Mouse (Mus musculus): ENCODE data around the gene Chrna1.
A peak's percentile ranks its signal among the peaks of the same experiment; 100 is the strongest.
"Not testable (repeated sequence)": the region's sequence is repeated elsewhere in the genome, so short reads cannot be mapped to it uniquely, and the experiment has no call there.

Chrna1 gene

GRCm38 (mm10) chr2:73557956-73558355 lies 22.2 kb downstream of the Chrna1 start:
- no peak for DNase-seq (ENCODE audit: low spot score)

GRCm38 (mm10) chr2:73557061-73557460 lies 23.1 kb downstream of the Chrna1 start:
- not testable (repeated sequence) for DNase-seq (ENCODE audit: low spot score)

GRCm38 (mm10) chr2:73554389-73554788 lies 25.7 kb downstream of the Chrna1 start:
- no peak for DNase-seq (ENCODE audit: low spot score)

- DNase-seq (ENCODE audit: low spot score): no peak
Measured at GRCm38 (mm10) chr2:73552926-73553325, 27.2 kb downstream of the Chrna1 start.

- DNase-seq (ENCODE audit: low spot score): no peak
Measured at GRCm38 (mm10) chr2:73550725-73551124, 29.4 kb downstream of the Chrna1 start.

- DNase-seq (ENCODE audit: low spot score): no peak
Measured at GRCm38 (mm10) chr2:73548542-73548941, 31.6 kb downstream of the Chrna1 start.

GRCm38 (mm10) chr2:73547256-73547655 lies 32.9 kb downstream of the Chrna1 start:
- no peak for DNase-seq (ENCODE audit: low spot score)

GRCm38 (mm10) chr2:73545556-73545955 lies 34.6 kb downstream of the Chrna1 start:
- DNase-seq (ENCODE audit: low spot score): no peak

GRCm38 (mm10) chr2:73540450-73541162 lies 39.5 kb downstream of the Chrna1 start:
- DNase-seq (ENCODE audit: low spot score): no peak

- DNase-seq (ENCODE audit: low spot score): no peak
Measured at GRCm38 (mm10) chr2:73539697-73540096, 40.4 kb downstream of the Chrna1 start.

- no peak for DNase-seq (ENCODE audit: low spot score)
Measured at GRCm38 (mm10) chr2:73539141-73539540, 41.0 kb downstream of the Chrna1 start.

- no peak for DNase-seq (ENCODE audit: low spot score)
Measured at GRCm38 (mm10) chr2:73538590-73538989, 41.5 kb downstream of the Chrna1 start.

- DNase-seq (ENCODE audit: low spot score): no peak
Measured at GRCm38 (mm10) chr2:73536091-73536783, 43.9 kb downstream of the Chrna1 start.

- no peak for DNase-seq (ENCODE audit: low spot score)
Measured at GRCm38 (mm10) chr2:73534720-73535119, 45.4 kb downstream of the Chrna1 start.

- no peak for DNase-seq (ENCODE audit: low spot score)
Measured at GRCm38 (mm10) chr2:73530487-73530886, 49.7 kb downstream of the Chrna1 start.

GRCm38 (mm10) chr2:73529356-73530330 lies 50.5 kb downstream of the Chrna1 start, which contains the start of gene Wipf1:
TSS of gene Wipf1 (minus strand) at chr2:73529734.
- peak; percentile 54 for DNase-seq (ENCODE audit: low spot score)

- no peak for DNase-seq (ENCODE audit: low spot score)
Measured at GRCm38 (mm10) chr2:73528516-73529355, 51.4 kb downstream of the Chrna1 start.

- DNase-seq (ENCODE audit: low spot score): no peak
Measured at GRCm38 (mm10) chr2:73527956-73528355, 52.2 kb downstream of the Chrna1 start.

- DNase-seq (ENCODE audit: low spot score): no peak
Measured at GRCm38 (mm10) chr2:73526691-73527090, 53.4 kb downstream of the Chrna1 start.

- DNase-seq (ENCODE audit: low spot score): no peak
Measured at GRCm38 (mm10) chr2:73522891-73523290, 57.2 kb downstream of the Chrna1 start.

GRCm38 (mm10) chr2:73522336-73522735 lies 57.8 kb downstream of the Chrna1 start:
- no peak for DNase-seq (ENCODE audit: low spot score)
